Mouse (Mus musculus): ENCODE results near the gene Narfl.
A peak's percentile ranks its signal among the peaks of the same experiment; 100 is the strongest.
"Not testable (repeated sequence)": the region's sequence is repeated elsewhere in the genome, so short reads cannot be mapped to it uniquely, and the experiment has no call there.

Gene Narfl

DNA sequence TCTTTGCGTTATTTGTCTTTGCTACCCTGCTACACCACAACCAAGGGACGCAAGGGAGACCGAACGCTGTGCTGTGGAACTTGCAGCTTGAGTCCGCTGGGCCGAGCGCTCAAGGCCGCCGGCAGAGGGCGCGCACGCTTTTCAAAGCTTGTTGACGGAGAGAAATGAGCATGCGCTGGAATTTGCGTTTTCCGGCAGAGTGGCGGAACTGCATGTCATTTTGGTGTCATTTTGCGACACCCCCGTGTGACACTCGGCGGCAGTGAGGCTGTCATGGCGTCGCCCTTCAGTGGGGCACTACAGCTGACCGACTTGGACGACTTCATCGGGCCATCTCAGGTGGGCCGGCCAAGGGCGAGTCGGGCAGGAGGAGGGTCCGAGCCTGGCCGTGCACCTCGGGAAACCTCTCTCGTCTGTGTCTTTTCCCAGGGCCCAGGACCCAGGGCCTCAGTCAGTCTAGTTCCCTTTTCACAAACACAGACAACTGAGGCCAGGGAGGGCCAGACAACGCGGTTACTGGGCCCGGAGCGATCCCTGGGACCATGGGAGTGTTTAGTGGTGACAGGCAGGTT, at the start of gene Narfl:
Narfl (plus strand) TSS at position 228 of the 572 bp plus-strand sequence.
- DNase-seq (ENCODE audit: low spot score in 2 of 2): peak; percentile 98 to 99

DNA sequence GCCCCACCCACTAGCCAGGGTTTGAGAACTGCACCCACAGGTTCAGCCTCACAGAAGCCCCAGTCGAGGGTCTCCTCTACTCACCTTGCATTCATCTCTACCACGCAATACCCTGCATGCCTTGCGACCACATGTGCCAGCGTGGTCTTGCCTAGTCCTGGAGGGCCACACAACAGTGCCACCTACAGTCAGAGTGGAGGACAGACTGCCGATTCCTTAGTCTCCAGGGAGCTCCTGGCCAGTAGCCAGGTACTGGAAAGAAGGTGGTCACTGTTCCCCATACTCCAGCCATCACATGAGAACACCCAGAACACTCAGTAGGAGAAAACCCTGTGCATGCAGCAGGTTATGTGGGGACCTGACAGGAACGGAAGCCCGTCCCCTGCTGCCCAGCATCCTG, 49.7 kb upstream of the Narfl start:
- no peak for DNase-seq (ENCODE audit: low spot score in 2 of 2)

DNA sequence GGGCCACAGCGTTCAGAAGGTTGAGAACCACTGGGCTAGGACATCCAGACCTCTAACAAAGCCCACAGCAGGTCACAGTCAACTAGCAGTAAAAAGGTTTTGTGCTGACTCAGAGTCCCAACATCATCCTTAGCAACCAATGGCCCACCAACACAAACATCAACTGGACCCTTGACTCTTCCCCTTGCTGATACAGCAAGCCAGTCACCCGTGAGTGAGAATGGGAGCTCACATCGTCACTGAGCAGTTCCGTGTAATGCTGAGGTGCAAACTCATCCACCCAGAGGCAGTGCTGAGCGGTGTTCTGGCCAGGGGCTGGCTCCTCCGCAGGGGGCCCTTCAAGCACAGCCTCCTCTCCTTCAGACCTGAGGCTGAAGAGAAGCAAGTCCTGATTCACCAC, 48.3 kb upstream of the Narfl start:
- no peak for DNase-seq (ENCODE audit: low spot score in 2 of 2)

DNA sequence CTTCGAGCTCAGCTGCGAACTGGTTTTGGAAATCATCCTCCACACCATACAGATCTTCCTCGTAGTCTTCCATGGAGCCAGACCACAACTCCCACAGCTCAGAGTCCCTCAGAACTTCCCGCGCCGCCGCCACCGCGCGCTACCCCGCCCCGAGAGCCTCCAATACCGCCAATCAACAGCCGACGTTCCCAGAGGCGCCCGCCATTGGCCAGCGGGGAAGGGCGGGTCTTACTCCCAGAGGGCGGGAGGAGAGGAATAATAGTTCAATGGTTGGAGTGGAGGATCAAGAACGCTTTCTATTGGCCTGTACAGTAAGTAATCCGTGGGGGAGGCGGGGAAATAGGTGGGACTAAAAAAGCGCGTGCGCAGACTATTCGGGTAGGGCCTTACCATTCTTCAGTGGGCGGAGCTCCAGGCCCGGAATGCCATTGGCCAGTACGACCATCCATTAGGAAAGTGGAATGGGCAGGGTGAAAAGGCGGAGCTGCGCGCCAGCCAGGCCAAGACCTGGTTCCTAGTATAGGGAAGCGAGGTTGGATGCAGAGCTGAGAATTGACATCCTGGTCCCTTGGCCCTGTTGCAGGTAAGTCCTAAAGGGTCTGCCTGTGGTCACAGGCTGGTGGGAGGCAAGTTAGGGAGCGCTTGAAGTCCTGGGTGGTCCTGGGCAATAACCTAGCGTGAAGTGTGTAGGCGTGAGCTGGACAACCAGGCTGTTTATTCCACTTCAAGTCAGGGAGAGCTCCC, 46.1 kb upstream of the Narfl start, which contains the start of the genes Chtf18 and Rpusd1:
Chtf18 (minus strand) TSS at position 155 of the 744 bp plus-strand sequence.
Rpusd1 (plus strand) TSS at position 406 of the 744 bp plus-strand sequence.
- DNase-seq (ENCODE audit: low spot score in 2 of 2): peak; percentile 100

DNA sequence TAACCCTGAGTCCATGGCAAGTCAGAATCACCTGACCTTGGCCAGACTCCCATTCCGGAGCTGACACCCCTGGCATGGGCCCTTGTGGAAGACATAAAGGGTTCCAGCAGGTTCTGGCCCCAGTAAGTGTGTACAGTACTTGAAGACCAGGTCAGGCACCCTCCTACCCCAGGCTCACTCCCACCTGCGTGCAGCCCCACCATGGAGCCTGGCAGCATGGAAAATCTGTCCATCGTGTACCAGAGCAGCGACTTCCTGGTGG, 45.6 kb upstream of the Narfl start:
- no peak for DNase-seq (ENCODE audit: low spot score in 2 of 2)

DNA sequence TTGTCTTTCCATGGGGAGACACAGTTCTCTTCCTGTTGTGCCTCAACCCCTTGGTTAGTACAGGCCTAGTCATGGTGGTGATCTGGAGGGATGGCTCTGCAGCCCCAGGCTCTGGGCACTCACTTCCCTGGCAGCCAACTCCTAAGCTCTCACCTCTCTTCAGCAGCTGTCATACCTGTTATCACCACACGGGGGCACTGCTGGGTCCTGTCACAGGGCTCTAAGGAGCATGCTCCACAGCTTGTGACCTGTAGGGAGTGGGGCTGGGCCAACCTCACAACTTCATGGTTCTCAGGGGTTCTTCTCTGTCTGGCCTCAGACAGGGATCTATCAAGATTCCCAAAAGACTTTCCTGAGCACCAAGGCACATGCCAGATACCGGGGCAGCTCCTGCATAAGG, 41.5 kb upstream of the Narfl start:
- DNase-seq (ENCODE audit: low spot score in 2 of 2): peak; percentile 87 to 89

DNA sequence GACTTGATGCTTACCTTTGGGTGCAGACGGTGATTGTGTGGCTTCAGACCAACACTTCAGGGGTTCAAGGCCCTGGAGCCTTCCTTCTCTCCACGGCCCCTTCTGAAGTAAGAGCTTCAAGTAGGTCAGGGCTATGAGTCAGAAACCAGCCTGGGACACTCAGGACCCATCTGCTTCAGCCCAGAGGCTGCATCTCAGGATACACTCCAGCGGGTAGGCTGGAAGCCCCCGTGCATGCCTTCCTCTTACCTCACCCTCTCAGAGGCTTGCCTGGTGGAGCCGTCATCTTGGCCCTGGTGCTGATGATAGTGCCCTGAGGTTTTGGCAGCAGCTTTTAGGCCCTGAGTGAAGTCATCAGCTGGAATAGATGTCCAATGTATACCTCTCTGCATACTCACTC, 38.3 kb upstream of the Narfl start:
- no peak for DNase-seq (ENCODE audit: low spot score in 2 of 2)

DNA sequence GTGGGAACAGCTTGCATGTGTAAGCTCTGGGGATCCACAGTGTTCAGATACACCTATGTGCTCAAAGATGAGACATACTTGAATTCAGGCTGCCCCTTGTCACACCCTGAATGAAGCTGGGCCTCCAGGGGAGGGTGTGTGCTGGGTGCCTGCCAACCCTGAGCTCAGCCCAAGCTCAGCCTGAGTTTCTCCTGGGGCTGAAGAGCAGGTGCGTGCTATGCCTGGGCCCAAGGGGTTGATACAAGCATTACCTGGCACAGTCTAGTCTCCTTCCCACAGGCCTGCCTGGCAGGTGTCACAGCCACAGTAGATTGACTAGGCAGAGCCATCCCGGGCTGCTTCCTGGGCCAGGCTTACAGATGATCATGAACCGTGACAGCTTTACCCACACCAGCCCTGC, 37.8 kb upstream of the Narfl start, which contains the start of gene Mslnl:
Mslnl (plus strand) TSS at position 298 of the 400 bp plus-strand sequence.
- no peak for DNase-seq (ENCODE audit: low spot score in 2 of 2)

DNA sequence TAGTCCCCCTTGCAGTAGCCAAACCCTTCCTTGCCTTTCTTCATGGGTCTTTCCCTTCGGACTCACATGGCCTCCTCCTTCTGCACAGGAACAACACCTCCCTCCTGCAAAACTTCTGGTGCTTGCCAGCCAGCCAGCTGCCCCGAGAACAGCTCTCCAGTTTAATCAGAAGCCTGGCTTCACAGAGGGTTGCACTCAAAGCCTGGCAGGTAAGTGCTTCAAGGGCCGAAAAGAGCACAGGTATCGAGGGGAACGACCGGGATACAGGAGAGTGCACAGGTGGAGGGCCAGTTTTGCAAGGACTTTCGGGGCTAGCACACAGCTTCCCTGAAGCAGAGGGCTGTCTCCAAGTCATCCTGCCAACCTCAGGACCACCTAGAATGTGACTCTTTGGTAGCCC, 34.7 kb upstream of the Narfl start:
- DNase-seq (ENCODE audit: low spot score in 2 of 2): no peak

DNA sequence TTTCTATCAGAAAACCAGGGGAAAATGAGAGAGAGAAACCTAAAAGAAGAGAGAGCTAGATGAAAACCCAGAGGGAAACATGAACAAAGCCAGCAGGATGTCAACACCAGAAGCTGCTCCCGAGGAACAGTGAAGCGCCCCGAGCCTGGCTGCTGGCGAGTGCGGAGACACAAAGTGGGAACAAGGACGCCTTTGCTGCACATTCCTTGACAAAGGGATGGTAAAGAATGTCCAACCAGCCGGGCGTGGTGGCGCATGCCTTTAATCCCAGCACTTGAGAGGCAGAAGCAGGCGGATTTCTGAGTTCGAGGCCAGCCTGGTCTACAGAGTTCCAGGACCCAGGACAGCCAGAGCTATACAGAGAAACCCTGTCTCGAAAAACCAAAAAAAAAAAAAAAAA, 32.1 kb upstream of the Narfl start:
- not testable (repeated sequence) for DNase-seq (ENCODE audit: low spot score in 2 of 2)

DNA sequence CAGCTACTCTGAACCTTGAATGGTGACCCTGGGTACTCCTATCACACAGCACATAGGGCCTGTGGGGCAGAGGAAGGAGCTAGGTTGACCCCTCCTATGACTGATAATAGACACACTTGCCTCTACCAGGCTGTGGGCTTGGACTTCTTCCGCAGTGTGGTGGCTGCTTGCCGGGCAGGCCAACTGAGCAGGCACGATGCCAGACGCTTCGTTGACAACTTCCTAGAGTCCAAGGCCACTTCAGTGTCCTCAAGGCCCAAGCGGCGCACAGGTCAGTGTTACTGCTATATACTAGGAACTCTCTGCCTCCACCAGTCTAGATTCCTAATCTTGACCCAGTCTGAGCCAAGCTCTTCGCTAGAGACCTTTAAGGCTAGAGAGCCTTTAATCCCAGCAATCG, 29.7 kb upstream of the Narfl start:
- no peak for DNase-seq (ENCODE audit: low spot score in 2 of 2)

DNA sequence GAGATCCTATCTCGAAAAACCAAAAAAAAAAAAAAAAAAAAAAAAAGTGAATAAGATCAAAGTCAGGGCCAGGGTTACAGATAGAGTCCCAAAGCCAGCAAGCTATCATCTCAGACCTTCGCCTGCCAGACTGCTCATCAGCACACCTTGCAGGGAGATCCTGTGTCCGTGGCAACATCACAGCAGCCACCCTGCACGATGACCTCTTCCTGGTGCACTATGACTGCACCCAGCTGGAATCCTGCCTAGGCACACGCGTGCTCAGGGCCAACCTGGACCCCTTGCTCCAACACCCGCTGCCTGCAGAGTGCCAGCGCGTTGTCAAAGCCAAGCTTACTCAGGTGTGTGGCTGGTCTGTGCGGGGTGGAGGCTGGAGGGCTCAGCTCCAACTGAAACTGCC, 29.3 kb upstream of the Narfl start:
- DNase-seq (ENCODE audit: low spot score in 2 of 2): no peak

DNA sequence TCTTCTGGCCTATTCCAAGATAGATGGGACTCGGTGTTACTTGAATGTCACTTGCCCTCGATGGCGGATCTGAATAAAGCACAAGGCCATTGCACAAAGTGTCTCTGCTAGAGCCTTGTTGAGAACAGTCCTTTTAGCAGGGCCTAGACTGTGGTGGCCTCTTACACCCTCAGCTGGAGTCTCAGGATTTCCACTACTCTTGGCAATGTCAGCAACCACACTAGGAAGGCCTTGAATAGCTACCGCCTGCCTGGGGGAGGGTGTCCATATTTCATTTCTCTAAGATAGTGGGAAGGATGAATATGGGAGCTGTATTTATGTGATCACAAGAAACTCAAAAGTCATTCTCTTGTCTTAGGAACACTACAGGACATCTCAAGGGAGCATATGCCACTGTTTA, 25.3 kb upstream of the Narfl start:
- no peak for DNase-seq (ENCODE audit: low spot score in 2 of 2)

DNA sequence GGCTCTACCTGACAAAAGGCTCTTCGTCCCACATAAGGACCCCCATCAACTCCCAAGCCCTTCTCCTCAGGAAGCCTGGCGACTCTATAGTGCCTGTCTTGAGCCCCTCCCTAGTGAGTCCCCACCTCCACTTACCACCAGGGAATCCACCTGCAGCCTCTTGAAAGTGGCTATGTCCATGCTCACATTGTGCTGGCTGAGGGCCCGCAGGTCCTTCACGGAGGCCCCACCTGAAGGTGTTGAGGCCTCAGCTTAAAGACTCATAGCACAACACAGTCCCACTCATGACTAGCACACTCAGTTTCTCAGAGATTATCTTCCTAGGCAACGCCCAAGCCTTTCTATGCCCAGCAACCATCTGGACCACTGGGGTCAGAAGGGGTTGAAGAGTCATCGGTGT, 24.3 kb upstream of the Narfl start:
- no peak for DNase-seq (ENCODE audit: low spot score in 2 of 2)

DNA sequence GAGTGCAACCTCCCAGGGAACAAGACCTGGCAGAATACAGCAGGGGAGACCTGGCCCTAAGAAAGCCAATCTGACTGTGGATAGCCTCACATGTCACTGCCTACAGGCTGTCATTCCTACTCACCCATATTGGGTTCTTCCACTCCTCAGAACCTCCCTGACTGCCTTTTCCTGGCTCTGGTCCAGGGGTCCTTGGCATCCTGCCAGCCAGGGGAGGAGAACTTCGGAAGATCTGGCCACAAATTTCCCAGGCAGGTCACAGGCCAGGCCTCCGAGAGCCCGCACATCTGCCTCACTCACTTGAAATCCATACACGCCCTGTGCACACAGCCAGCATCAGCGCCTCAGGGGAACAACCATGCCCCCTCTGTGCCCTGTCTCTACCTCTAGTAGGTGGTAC, 22.1 kb upstream of the Narfl start:
- peak in 1 of 2 experiments; percentile 73 for DNase-seq (ENCODE audit: low spot score in 2 of 2)

DNA sequence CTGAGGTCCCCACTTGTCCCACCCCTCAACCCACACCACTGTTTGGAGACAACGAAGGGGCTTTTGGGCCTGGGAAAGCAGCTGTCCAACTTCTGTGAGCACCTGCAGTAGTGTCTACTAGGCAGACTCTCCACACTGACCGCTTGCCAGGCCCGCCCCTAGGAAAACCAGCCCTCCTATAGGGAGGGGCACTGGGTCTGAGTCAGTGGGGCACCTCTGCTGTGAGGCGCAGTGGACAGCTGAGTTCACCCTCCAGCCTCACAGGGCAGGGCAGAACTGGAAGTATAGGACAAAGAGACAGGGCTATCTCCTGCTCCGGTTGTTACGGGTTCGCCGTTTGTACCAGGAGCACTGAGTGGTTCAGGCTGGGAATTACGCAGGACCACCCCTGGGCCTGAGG, 19.3 kb upstream of the Narfl start, which contains the start of gene Msln:
Msln (minus strand) TSS at position 138 of the 400 bp plus-strand sequence.
- no peak for DNase-seq (ENCODE audit: low spot score in 2 of 2)

DNA sequence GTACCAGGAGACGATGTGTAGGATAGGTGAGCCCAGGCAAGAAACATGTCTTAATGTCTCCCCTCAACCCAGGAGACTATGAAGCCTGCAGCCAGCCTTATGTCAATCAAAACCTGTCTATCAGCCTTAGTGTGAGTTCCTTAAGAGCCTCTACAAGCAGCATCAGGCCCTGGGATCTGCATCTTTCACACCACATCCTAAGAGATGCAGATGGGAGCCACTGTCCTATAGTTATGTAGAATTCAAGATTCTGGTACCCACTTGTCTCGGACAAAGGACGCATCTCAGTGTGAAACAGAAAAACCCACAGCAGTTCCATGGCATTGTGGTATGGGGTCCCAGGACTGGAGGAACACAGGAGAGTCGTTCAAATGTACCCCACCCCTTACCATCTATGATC, 18.5 kb upstream of the Narfl start:
- DNase-seq (ENCODE audit: low spot score in 2 of 2): no peak

DNA sequence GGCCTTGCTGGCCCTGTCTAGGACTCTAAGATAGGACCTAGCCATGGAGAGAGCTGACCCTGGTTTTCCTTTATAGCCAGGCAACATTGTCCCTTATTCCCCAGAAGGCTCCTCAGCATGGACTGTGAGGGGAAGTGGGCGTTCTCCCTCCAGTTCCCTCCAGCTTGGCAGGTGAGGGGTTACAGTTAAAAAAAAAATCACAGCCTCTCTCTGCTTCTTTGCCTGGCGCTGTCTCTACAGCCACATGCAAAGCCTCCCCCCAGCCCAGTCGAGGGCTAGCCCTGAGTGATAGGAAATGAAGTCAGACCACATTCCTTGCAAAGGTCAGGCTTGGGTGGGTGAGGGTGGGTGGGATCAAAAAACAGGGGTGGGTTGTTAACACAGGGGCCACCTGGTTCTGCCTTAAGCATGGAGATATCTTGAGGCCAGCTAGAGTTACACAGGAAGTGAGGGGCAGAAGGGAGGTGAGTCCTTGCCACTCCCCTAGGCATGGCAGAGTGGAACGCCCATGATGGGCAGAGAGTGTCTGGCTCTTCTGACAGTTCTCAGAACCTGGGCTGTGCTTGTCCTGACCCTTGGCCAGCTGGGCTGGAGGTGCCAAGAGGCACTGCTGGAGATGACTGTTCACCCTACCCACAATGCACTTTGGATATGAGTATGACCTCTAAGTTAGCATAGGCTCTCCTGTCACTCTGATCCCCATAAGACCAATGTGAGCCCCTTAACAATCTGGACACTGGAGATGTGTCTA, 17.8 kb upstream of the Narfl start:
- no peak for DNase-seq (ENCODE audit: low spot score in 2 of 2)

DNA sequence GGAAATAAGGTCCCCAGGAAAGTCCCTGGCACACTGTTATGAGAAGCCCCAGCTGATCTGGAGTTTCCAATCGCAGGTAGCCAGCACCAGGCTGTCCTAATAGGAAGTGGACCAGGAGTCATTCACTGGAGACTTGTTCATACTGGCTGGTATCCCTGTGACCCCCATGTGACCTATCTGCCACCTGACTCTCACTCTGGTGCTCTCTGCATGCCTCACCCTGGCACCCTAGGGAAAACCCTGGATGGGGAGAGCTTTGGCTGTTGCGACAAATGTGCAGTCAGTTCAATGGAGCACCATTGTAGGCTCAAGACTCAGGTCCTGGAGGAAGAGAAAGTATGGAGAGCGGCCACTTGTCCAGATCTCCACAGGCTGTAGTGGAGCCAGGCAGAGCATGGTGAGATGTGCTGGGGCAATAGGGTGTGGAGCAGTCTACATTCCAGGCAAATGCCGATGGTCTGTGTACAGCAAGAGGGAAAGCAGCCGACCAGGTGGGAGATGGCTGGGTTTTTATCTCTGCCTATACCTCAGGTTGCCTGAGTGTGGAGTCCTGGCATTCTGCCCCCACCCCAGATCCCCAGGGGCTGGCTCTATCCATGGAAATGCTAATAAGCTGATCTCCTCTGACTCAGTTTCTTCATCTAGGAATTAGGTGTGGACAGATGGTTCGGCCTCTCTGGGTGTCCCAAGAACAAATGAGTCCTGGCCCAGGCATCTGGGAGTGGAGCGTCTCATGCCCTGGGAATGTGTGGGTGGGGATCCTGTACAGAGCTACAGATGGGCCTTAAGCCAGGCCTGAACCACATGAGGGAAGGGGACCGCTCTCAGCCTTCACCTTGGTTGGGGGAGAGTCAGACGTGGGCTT, 17.0 kb upstream of the Narfl start:
- DNase-seq (ENCODE audit: low spot score in 2 of 2): no peak

DNA sequence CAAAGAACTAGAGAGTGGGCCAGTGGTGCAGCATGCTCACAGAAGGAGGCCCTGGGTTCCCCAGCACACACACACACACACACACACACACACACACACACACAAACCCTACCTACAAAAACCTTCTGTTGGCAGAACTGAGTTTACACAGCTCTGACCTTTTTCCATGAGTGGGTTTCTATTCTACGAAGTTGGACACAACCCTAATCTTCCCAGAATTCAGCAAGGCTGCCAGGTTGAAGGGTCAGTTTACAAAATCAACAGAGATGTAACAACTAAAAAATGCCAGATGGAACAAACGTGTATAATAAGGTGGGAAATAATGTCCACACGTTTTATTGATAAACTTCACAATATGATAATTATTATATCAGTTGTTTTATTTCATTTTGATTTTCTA, 15.9 kb upstream of the Narfl start:
- no peak for DNase-seq (ENCODE audit: low spot score in 2 of 2)

DNA sequence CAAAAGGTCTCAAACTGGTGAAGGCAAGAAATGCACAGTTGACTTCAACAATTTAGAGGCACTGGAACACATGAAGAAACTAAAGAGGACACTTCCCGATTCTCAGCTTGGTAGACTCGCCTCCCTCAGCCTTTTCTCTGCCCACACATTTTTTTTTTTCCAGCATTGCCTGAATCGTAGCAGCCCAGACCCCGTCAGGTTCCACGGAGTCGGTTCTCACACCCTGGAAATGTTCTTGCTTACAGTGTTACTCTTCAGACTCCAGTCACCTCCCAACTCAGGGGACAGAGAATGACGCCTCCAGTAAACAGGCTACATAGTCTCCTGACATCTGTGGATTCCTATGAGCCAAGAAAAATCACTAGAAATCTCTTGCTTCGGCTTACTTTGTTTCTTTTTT, 13.4 kb upstream of the Narfl start:
- DNase-seq (ENCODE audit: low spot score in 2 of 2): no peak

DNA sequence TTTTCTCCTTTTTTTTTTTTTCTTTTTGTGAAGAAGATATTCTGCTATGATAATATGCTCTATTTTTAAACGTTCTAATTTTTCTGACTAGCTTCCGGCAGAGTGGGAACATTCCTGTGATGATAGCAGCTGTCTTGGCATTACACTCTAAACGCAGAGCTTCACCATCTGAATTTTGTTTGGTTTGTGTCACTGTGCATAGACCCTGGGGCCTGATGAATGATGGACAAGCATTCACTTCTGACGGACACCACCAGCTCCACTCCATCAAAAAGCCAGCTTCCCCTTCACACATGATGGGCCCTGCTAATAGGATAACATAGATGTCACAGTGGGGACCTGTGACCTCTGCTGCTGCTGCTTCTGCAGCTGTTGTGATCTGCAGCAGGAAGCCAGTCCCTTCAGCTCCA, 12.0 kb upstream of the Narfl start:
- peak; percentile 44 to 73 for DNase-seq (ENCODE audit: low spot score in 2 of 2)
